Mouse (Mus musculus) heart, postnatal 4 days (tissue): ENCODE results near the gene Gm15013. TPM values are rescaled to one million over a fixed set of nuclear protein-coding genes. Genes with fewer than 3 reads are reported as not detected.
"Not testable (repeated sequence)": the region's sequence is repeated elsewhere in the genome, so short reads cannot be mapped to it uniquely, and the experiment has no call there.

ENCODE experiments used
- DNase-seq: peaks from one replicate; pipeline ENCODE4 v3.0.0; 2021
- total RNA-seq, 2 experiments: library from RNA; stranded (reverse); gene quantifications; 2 replicates each; pipeline ENCODE4 v1.2.3; 2021

Gm15013 gene
- not detected for total RNA-seq

DNA sequence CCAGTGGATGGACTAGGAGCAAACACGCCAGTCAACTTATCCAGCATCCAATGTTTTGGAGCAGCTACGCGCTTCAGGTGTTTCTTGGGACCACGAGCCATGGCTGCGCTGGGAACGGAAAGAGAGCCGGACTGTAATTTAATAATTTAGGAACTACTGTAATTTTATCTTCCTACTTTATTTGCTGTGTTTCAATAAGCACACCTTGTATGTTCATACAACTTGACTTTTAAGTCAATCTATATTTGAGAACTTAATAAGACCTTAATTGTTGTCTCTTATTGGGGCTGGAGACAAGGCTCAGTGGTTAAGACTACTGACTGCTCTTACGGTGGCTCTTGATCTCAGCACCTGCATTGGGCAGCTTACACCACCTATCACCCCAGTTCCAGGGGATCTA lies at the start of gene Gm15013:
Gm15013 (minus strand) TSS at position 101 of the 400 bp plus-strand sequence.
- no peak for DNase-seq

DNA sequence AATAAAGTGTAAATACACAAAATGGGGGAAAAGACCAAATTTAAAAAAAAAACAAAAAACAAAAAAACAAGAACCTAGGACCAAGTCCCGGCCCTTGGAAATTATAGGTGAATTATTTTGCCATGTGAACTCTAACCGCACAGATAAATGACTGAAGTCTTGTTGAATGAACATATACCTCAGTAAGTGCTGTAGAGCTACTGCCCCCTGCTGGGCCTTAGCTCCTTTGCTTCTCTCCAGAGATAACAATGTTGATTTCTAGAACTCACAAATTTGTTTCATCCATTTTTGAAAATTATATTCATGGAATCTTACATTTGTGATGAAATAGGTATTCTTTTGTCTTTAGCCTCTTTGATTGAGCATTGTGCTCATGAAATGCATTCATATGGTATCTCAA lies 48.3 kb upstream of the Gm15013 start:
- DNase-seq, result peak; percentile 21

DNA sequence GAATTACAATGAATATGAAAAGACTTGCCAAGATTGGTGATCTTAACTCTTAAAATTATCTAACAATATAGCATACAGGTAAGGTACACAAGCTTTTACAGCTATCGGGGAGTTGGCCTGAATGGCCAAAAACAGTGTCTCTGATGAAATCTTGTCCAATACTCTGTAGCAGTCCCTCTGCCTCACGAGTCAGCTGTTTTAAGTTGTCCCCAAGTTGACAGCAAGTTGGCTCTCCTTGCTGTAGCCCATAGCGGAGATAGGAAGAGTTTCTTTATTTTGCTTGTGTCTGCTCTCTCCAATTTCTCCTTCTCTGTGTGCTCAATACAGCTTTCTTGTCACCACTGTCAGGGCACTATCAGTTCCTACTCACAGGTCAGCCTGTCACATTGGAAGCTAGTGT lies 44.4 kb upstream of the Gm15013 start:
- not testable (repeated sequence) for DNase-seq

DNA sequence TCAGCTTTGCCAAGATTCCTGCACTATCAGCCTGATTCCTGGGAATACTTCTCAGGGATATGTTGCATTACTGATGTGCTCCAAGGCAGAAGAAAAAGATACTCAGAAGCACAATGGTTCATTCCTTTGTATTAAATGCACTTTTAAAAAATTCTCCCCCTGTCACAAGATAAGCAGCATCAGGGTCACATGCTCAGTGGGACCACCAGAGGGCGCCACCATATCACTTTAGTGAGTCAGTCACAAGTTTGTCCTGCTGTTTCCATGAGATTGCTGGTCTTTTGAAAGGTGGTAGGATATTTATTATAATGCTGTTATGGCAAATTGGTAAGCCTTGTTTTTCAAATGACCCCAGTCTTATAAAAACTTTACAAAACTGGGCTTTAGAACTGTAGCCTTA lies 37.6 kb upstream of the Gm15013 start:
- DNase-seq, result peak; percentile 67

DNA sequence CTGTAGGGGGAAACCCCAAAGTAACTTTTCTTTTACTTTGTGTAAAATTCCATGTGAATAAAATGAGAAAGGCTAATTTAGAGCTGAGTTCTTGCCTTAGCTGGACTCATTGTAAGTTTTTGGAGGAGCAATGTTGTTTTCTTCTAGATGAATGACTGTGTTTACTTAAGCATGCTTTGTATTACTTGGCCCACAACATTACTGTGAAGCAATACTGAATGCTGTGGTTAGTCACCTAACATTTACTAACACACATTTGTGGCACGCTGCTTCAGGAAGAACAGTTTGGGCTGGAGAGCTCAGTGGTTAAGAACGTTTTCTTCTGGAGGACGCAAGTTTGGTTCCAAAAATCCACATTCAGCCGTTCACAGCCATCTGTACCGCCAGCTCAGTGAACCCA lies 22.8 kb upstream of the Gm15013 start:
- DNase-seq, result no peak

DNA sequence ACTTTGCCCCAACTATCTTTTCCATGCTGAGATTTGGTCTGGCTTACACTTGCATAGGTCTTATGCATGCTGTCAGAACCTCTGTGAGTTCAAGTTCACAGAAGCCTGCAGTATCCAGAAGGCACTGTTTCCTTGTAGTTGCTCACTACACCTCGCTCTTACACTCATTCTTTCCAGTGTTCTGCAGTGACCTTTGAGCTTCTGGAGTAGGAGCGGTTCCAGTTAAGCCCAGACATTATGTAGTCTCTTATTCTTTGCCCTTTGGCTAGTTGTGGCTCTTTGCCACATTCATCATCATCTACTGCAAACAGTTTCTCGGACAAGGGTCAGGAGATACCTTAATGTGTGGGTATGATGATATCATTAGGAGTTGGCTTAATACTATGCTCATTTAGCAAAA lies 16.3 kb upstream of the Gm15013 start:
- no peak for DNase-seq

DNA sequence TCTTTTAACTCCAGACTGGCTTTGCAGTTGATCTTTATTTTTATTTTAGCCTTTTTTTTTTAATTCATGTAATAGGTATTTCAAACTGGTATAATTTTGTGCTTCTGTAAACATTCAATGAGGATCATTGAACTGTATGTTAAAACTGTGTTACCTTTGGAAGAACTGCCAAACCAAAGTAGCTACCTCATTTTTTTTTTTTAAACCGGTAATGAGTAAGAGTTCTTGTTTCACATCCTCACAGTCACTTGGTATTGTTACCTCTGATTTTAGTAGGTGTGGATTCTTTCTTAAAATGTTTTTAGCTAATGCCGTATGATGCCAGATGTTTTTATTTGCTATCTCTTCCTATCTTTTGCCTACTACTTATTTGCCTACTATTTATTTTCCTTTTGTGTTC lies 8.1 kb upstream of the Gm15013 start:
- DNase-seq, result no peak

DNA sequence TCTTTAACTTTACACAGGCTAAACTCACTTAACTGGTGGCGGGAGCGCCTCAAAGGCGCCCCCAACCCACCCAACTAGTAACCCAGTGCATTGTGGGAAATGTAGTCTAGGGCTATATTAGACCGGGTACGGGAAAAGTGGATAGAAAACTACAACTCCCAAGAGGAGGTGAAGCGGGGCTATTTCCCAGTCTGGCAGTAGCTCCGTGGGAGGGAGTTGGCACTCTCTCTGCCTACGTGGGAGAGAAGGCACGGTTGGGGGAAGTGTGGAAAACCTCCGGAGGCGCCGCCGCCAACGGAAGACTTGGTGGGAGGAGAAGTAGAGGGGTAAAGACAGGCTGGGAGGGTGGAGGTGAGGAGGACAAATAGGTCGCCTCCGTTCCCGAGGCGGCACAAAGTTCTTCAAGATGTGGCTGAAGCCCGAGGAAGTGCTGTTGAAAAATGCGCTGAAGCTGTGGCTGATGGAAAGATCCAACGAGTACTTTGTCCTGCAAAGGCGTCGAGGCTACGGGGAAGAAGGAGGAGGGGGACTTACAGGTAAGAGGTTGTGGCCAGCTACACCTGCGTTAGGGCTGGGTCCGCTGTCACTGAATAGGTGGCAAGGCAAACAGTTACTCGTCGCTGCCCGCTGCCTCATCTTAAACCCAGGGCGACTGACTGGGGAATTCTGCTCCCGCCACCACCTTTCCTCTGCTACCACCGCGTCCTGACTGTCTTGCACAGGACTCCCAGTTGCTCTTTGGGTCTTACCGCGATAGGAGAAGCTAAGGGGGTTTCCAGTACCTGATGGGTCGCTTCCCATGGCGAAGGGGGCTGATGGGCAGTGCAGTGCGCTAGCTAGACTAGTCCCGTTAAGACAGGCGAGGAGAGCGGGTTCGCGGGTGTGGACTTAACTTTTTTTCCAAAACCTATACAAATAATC lies 29.2 kb downstream of the Gm15013 start, which contains the start of gene Tbc1d8b:
Tbc1d8b (plus strand) TSS at position 222 of the 921 bp plus-strand sequence.
- peak; percentile 75 for DNase-seq

DNA sequence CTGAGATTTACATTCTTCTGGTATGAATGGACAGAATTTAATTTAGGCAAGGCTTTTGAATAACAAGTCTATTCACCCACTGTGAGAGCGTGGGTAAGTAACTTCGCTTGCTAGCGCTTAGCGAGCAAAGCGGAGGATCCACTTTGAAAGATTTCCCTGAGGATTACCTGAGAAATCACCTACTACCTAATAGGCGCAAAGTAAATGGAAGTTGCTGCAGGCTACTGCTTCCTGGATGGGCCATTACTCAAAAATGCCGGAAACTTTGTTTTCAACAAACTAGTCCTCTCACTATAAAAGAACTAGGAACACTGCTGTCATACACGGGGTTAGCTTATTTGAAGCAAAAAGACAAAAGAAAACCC lies 29.9 kb downstream of the Gm15013 start:
- DNase-seq, result no peak

DNA sequence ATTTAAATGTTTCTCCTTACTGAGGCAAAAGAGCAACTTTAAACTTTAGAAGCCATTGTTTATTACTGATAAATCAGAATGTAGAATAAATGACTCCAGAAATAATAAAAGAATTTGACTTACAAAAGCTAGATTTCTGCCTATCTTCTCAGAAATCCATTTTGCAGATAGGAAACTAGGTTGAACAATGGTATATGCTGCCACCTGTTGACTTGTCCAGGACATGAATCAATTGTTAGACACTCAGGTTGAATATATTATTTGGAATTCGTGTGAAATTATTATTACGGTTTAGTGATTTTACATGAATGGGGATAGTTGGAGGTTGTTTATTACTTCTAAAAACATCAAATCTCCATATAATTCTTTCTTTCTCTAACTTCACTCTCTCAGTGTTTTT lies 48.5 kb downstream of the Gm15013 start:
- DNase-seq, result no peak

Other genes starting within 250 kb of the Gm15013 start
- 1 to 10 TPM in 1 of 2 experiments, under 1 TPM in 1; 0.99 to 1.0 TPM for gene D330045A20Rik, start 234.1 kb downstream of the Gm15013 start, total RNA-seq
- gene Rnf128, start 151.2 kb downstream of the Gm15013 start, total RNA-seq, result 10 to 100 TPM; 47.2 to 53.1 TPM
- 10 to 100 TPM in 1 of 2 experiments, 1 to 10 TPM in 1; 9.7 to 10.1 TPM for gene Tbc1d8b, start 29.5 kb downstream of the Gm15013 start, total RNA-seq
- gene Ripply1, start 67.9 kb upstream of the Gm15013 start, total RNA-seq, result not detected
- gene Cldn2, start 86.3 kb upstream of the Gm15013 start, total RNA-seq, result not detected
- 10 to 100 TPM; 11.4 to 12.3 TPM for gene Morc4, start 157.2 kb upstream of the Gm15013 start, total RNA-seq